Mouse (Mus musculus) embryonic fibroblast, embryonic 13.5 days (primary cell): ENCODE measurements around the gene Cript. TPM values are rescaled to one million over a fixed set of nuclear protein-coding genes. Genes with fewer than 3 reads are reported as not detected.
A peak's percentile ranks its signal among the peaks of the same experiment; 100 is the strongest.

ENCODE experiments used
- H3K27ac ChIP-seq: 2 replicates; pipeline ENCODE4 v1.5.1; 2012; ENCODE audit warnings: low read length, control low read depth, inconsistent platforms; ENCODE audit not compliant: insufficient read depth
- H3K4me1 ChIP-seq: 2 replicates; pipeline ENCODE4 v1.6.1; 2011; ENCODE audit warnings: low read length; ENCODE audit not compliant: control insufficient read depth, insufficient read depth
- H3K4me3 ChIP-seq: 2 replicates; pipeline ENCODE4 v1.5.1; 2011; ENCODE audit warnings: mild to moderate bottlenecking, control low read depth, low read length; ENCODE audit not compliant: insufficient read depth
- CTCF ChIP-seq: IDR thresholded peaks from 2 replicates; pipeline ENCODE4 v1.5.1; 2011; ENCODE audit warnings: mild to moderate bottlenecking, control low read depth, low read length, moderate library complexity, borderline replicate concordance; ENCODE audit not compliant: insufficient read depth
- POLR2A ChIP-seq: IDR thresholded peaks from 2 replicates; pipeline ENCODE4 v1.6.1; 2011; ENCODE audit warnings: low read depth, mild to moderate bottlenecking, control low read depth, low read length, moderate library complexity
- polyA plus RNA-seq: library from polyadenylated mRNA; stranded (reverse); fragments of >200 nt; gene quantifications from 2 replicates; pipeline ENCODE4 v1.2.4, GENCODE M21; 2011; ENCODE audit warnings: low read depth; ENCODE audit not compliant: missing spikeins, insufficient read length

The Cript gene
- polyA plus RNA-seq, 1 experiment, result 49.1 TPM

- H3K4me3 ChIP-seq, result no peak overlapping the region
- no peaks in the 10 kb centered on the region for H3K4me1 ChIP-seq
- TF ChIP-seq POLR2A (no peak), CTCF (no peak)
- H3K27ac ChIP-seq, result no peak overlapping the region
Observed at GRCm38 (mm10) chr17:87049696-87050095, 24.3 kb downstream of the Cript start.

- TF ChIP-seq CTCF (no peak), POLR2A (no peak)
- Histone ChIP-seq H3K4me3 (no peak overlapping the region), H3K27ac (no peak overlapping the region), H3K4me1 (no peaks in the 10 kb centered on the region)
Observed at GRCm38 (mm10) chr17:87050469-87051175, 25.3 kb downstream of the Cript start.

- Histone ChIP-seq H3K4me3 (no peak overlapping the region), H3K27ac (no peak overlapping the region), H3K4me1 (no peaks in the 10 kb centered on the region)
- TF ChIP-seq CTCF (no peak), POLR2A (no peak)
Observed at GRCm38 (mm10) chr17:87051652-87052051, 26.3 kb downstream of the Cript start.

- H3K27ac ChIP-seq, result peak overlapping the region; percentile 25; the same call in 1 of the 2 replicates
- H3K4me1 ChIP-seq, result no peaks in the 10 kb centered on the region
- TF ChIP-seq POLR2A, result no peak
- TF ChIP-seq CTCF, result no peak
- H3K4me3 ChIP-seq, result no peak overlapping the region
Observed at GRCm38 (mm10) chr17:87052432-87052831, 27.1 kb downstream of the Cript start.

GRCm38 (mm10) chr17:87053921-87054320 is 28.6 kb downstream of the Cript start:
- TF ChIP-seq POLR2A (no peak), CTCF (no peak)
- Histone ChIP-seq H3K27ac (no peak overlapping the region), H3K4me1 (peaks cover 3% of the 10 kb centered on the region; the same call in 1 of the 2 replicates), H3K4me3 (no peak overlapping the region)

- TF ChIP-seq CTCF (no peak), POLR2A (no peak)
- Histone ChIP-seq H3K4me1 (peaks cover 3% of the 10 kb centered on the region; the same call in 1 of the 2 replicates), H3K4me3 (no peak overlapping the region), H3K27ac (no peak overlapping the region)
Observed at GRCm38 (mm10) chr17:87055051-87055459, 29.7 kb downstream of the Cript start.

GRCm38 (mm10) chr17:87055663-87056062 is 30.3 kb downstream of the Cript start:
- Histone ChIP-seq H3K27ac (no peak overlapping the region), H3K4me3 (no peak overlapping the region), H3K4me1 (peaks cover 3% of the 10 kb centered on the region; the same call in 1 of the 2 replicates)
- TF ChIP-seq POLR2A (no peak), CTCF (no peak)

- no peak overlapping the region for H3K4me3 ChIP-seq
- H3K4me1 ChIP-seq, result peaks cover 3% of the 10 kb centered on the region; the same call in 1 of the 2 replicates
- peak overlapping the region; percentile 39; the same call in 1 of the 2 replicates for H3K27ac ChIP-seq
- TF ChIP-seq CTCF, result no peak
- TF ChIP-seq POLR2A, result no peak
Observed at GRCm38 (mm10) chr17:87056761-87057160, 31.4 kb downstream of the Cript start.

- no peak for TF ChIP-seq CTCF
- no peak for TF ChIP-seq POLR2A
- peak overlapping the region; percentile 65; the same call in 1 of the 2 replicates for H3K27ac ChIP-seq
- no peak overlapping the region for H3K4me3 ChIP-seq
- H3K4me1 ChIP-seq, result peaks cover 3% of the 10 kb centered on the region; the same call in 1 of the 2 replicates
Observed at GRCm38 (mm10) chr17:87057486-87058266, 32.3 kb downstream of the Cript start.

- TF ChIP-seq CTCF (no peak), POLR2A (no peak)
- H3K4me3 ChIP-seq, result no peak overlapping the region
Observed at GRCm38 (mm10) chr17:87062639-87063038, 37.3 kb downstream of the Cript start.

More at GRCm38 (mm10) chr17:87062639-87063038, 37.3 kb downstream of the Cript start:
- Histone ChIP-seq H3K27ac (no peak overlapping the region), H3K4me1 (peaks cover 3% of the 10 kb centered on the region; the same call in 1 of the 2 replicates)
